Mouse (Mus musculus) left cerebral cortex, adult 2 months (tissue): Measurements from ENCODE around the gene Sat2. TPM values are rescaled to one million over a fixed set of nuclear protein-coding genes. Genes with fewer than 3 reads are reported as not detected.
"Not testable (repeated sequence)": the region's sequence is repeated elsewhere in the genome, so short reads cannot be mapped to it uniquely, and the experiment has no call there.

Experiments
- DNase-seq, 2 experiments: peaks; one replicate each; pipeline ENCODE4 v3.0.0; 2021 to 2022; ENCODE audit warnings: low spot score in 2 of 2, mixed read lengths in 1 of 2; ENCODE audit errors: extremely low spot score in 1 of 2
- H3K27ac ChIP-seq: fragments of 200-600 bp; 2 replicates; pipeline ENCODE4 v1.8.1; 2022
- H3K4me3 ChIP-seq: fragments of 200-600 bp; 2 replicates; pipeline ENCODE4 v1.8.1; 2022
- CTCF ChIP-seq: fragments of 200-600 bp; IDR thresholded peaks from 2 replicates; pipeline ENCODE4 v1.8.1; 2022; ENCODE audit warnings: antibody characterized with exemption, mild to moderate bottlenecking, moderate library complexity
- intact Hi-C: fragments of 180-260 bp; cut with DNase I; formaldehyde crosslinking; loops from one replicate; pipeline ENCODE4 v1.15.1; 2025
- total RNA-seq, 2 experiments: library from RNA; stranded (reverse); gene quantifications; 2 replicates each; pipeline ENCODE4 v1.2.3; 2021

The Sat2 gene
- total RNA-seq, 2 experiments from 2014 or later: 9.9 to 13.7 TPM

DNA sequence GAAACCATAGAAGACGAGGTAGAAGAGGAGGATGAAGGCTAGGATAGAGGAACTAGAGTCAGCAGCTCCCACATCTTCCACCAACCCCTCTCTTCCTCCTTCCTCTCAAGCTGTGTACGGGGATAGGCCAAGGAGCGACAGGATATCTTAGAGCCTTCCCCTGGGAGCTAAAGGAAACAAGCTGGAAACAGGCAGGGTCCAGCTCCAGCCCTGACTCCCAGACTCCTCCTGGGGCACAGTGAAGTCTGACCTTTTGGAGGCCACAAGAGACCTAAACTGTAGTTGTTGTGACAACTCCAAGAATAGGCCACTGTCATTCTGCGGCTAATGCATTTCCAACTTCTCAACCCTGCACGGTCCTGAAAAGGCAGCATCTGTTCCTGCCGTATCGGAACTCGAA lies 18.3 kb upstream of the Sat2 start:
- TF ChIP-seq CTCF: no peak
- Histone ChIP-seq H3K27ac (peak overlapping the region; percentile 95; the same call in 1 of the 2 replicates), H3K4me3 (peak overlapping the region; percentile 67)
- intact Hi-C loops: no loop called here
- no peak for DNase-seq

DNA sequence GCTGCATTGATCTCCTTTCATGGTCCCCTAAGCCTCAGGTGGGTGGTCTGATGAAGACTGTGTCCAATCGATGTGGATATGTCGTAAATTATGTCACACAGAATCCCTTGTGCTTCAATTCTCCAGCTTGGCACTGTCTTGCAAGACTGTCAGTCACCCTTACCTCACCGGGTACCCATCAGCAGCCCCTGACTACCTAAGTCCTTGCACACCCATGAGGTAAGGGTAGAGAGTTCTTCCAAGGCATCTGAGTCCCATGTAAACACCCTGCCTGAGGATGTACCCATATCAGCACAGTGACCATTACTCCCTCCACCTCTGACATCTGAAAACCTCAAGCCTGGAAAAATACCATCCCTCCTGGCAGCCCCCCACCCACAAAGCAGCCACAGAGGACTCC lies 17.5 kb upstream of the Sat2 start:
- Histone ChIP-seq H3K27ac (peak overlapping the region; percentile 95), H3K4me3 (peak overlapping the region; percentile 67)
- no peak for DNase-seq
- intact Hi-C loops: no loop called here
- no peak for TF ChIP-seq CTCF

DNA sequence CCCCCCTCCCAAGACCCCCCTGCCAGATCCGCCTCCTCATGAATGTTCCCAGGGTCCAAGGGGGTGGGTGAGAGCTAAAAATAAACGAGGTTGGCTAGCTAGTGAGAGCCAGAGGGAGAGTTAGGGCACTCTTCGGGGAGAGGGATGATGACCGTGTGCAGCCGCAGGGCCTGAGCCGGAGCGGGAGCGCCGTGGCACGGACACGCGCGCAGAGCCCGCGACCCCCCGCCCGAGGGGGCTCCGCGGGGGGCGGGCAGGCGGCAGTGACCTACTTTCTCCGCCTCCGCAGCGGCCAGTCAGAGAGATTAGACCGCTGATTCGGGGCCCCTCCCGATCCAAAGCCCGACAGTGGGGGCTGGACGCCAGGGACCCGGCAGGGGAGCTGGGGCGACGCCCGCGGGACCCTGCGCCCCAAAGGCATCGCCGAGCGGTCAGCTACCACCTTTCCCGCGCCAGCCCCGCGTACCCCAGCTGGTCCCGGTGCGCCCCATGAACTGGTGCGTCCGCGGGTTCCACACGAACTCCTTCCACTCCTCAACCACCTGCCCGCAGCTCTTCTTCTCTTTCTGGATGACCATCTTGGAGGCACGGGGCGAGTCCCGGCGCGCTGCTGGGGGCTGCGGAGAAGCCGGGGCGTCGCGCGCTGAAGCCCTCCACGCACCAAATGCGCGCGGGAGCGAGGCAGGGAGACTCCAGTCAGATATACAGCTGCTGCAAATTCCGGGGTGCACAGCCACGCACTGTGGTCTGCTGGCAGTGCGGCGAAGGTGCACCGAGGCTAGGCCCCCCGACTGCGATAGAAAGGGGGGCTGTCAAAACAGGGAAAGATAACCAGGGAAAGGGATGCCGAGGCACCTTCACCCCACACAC lies 16.8 kb upstream of the Sat2 start:
- TF ChIP-seq CTCF: no peak
- intact Hi-C loops: loop anchor here (1.0 kb wide), 1 partner anchor 24 kb away; no protein-coding TSS in a partner anchor

DNA sequence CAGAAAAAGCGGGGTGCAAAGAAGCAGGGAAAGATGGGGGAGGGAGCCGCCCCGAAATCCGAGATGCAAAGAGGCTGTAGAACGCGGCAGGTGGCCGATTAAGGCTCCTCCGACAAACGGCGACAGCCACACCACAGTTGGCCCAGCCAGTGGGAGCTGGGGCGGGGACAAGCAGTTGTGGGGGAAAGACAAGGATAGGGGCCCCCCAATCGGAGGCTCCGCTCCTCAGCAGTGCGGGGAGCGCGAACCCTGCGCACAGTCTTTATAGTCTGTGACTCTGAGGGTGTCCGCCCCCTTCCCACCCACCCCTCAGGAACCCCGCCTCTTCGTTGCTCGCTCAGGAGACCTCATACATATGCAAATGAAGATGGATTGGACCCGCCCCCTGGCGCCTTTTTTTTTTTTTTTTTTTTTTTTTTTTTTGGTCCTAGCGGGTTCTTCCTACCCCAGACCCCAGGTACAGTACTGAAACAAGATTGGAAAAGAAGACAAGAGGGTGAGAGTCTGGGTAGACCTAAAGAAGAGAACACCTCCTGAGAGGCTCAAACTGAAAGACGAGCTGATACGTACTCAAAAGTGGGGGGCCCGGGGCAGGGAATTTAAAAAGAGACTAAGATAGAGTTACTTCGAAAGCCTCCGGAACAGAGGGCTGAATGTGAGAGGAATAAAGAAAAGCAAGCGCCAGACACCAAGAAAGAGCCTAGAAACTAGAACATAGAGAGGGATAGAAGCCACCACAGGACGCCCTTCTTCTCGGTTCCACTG lies 15.9 kb upstream of the Sat2 start, which contains the start of gene Atp1b2:
Gene Atp1b2 (minus strand): TSS at position 217 of the 765 bp plus-strand sequence.
- TF ChIP-seq CTCF: no peak
- Histone ChIP-seq H3K4me3 (peak within 1 kb of the TSS; percentile 67), H3K27ac (peak within 1 kb of the TSS; percentile 95)
- intact Hi-C loops: loop anchor here (1.0 kb wide), 1 partner anchor 25 kb away; no protein-coding TSS in a partner anchor
- peak; percentile 79 to 82 for DNase-seq

More for the DNA sequence above, 16.8 kb upstream of the Sat2 start:
- peak; percentile 40 to 42 for DNase-seq
- Histone ChIP-seq H3K27ac (peak overlapping the region; percentile 95), H3K4me3 (peak overlapping the region; percentile 67)

DNA sequence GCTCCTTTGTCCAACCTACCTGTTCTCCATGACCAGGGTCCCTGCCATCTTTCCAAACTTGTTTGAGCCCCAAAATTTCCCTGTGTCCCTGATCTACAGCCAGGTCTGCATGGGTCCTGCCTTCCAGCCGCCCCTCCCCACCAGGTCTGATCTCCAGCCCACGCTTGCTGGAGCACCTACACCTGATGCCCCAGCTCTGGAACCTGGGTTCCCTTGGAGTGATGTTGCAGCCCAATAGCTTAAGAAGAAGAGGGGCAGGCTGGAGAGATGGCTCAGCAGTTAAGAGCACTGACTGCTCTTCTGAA lies 15.4 kb upstream of the Sat2 start:
- no peak for TF ChIP-seq CTCF
- intact Hi-C loops: no loop called here
- no peak overlapping the region for H3K27ac ChIP-seq
- H3K4me3 ChIP-seq: peak overlapping the region; percentile 67; the same call in 1 of the 2 replicates
- DNase-seq: no peak

DNA sequence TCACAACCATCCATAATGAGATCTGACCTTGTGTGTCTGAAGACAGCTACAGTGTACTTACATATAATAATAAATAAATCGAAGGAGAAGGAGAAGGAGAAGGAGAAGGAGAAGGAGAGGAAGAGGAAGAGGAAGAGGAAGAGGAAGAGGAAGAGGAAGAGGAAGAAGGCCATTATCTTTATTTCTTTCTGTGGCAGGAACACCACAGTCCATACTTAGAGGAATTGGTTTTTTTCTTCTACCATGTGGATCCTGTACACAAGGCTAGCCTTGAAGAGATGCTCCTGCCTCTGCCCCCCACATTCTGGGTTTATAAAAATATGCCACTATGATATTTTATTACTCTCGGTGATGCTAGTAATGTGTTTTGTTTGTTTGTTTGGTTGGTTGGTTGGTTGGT lies 15.0 kb upstream of the Sat2 start:
- no peak for DNase-seq
- Histone ChIP-seq H3K27ac (no peak overlapping the region), H3K4me3 (no peak overlapping the region)
- TF ChIP-seq CTCF: no peak
- intact Hi-C loops: no loop called here

DNA sequence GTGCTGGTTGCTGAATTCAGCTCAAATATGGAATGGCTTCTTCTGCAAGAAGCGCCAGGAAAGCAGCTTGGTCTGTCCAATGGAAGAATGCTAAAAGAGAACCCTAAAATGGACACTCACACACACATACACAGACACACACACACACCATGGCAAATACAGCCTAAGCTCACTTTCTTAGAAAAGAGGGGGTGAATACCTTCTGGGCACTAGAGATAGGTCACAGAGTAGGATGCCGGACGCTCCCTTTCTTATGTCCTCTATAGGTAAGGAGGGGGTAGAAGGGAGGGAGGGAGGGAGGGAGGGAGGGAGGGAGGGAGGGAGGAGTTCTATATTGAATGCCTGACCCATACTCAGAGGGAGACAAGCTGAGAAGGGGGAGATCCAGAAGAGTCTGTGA lies 13.3 kb upstream of the Sat2 start:
- intact Hi-C loops: no loop called here
- TF ChIP-seq CTCF: no peak
- Histone ChIP-seq H3K4me3 (no peak overlapping the region), H3K27ac (no peak overlapping the region)
- DNase-seq: no peak

DNA sequence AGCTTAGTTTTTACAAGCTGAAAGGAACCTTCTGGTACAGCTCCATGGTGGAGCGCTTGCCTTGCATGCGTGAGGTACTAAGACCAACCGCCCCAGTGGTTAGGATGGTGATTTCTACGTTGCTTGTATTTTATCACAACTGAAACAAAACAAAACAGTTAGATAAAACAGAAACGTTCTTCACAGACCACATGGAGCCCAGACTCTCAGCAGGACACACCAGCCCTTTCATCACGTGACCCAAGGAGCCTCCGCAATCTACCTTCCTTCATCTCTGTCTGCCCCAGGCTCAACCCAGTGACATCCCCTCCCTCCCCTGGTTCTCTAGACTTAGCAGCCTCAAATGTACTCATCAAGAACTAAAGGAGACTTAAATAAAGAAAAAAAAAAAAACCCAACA lies 12.4 kb upstream of the Sat2 start:
- H3K27ac ChIP-seq: no peak overlapping the region
- DNase-seq: no peak
- no peak for TF ChIP-seq CTCF
- no peak overlapping the region for H3K4me3 ChIP-seq
- intact Hi-C loops: no loop called here

DNA sequence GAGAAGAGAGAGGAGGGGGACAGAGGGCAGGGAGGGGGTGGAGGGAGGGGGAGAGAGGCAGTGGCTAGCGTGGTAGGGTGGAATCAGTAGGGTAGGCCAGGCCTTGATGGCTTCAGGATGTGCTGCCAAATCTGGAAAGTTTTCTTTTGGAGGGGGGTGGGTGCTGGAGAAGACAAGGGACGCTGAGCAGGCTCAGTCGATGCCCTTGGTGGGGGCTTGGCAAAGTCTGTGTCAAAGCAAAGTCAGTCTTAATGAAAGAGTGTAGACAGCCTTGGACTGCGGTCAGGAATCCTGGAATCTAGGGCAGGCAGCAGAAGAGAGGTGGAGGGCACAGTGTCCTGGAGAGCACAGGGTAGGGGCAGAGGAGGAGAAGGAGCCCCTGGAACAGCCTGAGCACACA lies 10.9 kb upstream of the Sat2 start:
- no peak for TF ChIP-seq CTCF
- Histone ChIP-seq H3K4me3 (no peak overlapping the region), H3K27ac (no peak overlapping the region)
- intact Hi-C loops: no loop called here
- no peak for DNase-seq

DNA sequence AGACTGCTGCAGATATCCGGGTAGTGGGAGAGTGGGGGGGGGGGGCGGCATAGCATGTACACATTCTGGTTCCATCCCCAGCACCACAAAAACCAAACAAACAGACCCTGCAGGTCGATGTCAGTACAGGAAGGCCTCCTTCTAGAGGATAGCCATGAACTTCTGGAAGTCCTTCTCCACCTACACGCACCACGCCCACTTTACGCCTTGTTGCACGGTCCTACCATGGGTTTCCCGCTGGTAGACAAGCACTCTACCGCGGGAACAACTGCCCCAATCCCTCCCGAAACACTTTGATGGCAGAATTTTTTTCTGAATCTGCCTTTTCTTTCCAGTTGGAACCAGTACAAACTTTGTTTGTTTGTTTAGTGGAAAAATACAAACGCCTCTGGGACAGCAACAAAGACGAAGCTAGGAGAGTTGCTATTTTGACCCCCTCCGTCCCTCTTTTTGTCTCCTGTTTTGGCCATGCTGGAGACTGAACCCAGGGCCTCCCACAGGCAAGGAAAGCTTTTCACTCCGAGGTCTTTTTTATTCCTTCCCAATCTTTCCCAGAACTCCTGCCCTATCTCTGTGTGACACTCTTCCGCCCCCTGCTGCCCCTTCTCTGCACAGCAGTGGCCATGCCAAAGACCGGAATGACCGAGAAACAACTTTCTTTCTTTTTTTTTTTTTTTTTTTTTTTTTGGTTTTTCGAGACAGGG lies 8.1 kb upstream of the Sat2 start:
- peak; percentile 68 to 74 for DNase-seq
- Histone ChIP-seq H3K27ac (peak overlapping the region; percentile 40), H3K4me3 (peak overlapping the region; percentile 24)
- intact Hi-C loops: loop anchor here (1.0 kb wide), 1 partner anchor 34 kb away; no protein-coding TSS in a partner anchor
- peak; percentile 70 for TF ChIP-seq CTCF

DNA sequence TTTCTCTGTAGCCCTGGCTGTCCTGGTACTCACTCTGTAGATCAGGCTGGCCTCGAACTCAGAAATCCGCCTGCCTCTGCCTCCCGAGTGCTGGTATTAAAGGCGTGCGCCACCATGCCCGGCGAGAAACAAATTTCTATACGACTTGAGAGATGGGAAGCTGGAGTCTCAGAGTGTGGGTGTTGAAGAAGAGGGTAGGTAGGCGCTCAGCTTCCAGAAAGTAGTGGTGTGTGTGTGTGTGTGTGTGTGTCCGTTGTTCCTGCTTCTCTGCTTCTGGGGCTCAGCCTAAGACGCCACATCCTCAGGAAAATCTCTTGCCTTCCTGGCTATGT lies 7.6 kb upstream of the Sat2 start:
- not testable (repeated sequence) for H3K27ac ChIP-seq, H3K4me3 ChIP-seq, DNase-seq
- intact Hi-C loops: loop anchor here (1.0 kb wide), 1 partner anchor 35 kb away; no protein-coding TSS in a partner anchor

DNA sequence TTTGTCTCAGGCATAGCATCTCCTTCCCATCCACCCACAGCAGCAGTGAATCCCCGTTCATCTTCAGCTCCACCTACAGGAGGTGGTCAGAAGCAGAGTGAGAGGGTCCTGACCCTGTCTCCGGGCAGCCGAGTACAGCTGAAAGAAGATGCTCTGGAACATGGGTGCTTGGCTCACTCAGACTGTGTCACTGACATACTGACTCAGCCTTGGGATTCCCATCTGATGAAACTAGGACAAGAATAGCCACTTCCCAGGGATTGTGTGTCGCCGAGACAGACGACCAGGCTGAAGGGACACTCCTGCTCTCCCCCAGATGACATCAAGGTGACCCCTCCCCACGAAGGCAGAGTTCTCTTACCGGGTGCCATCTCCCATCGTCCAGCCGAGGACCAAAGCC lies 5.0 kb upstream of the Sat2 start:
- no peak for TF ChIP-seq CTCF
- intact Hi-C loops: no loop called here
- Histone ChIP-seq H3K4me3 (no peak overlapping the region), H3K27ac (no peak overlapping the region)
- DNase-seq: no peak
